Mouse (Mus musculus) C2C12 (cell line): ENCODE data around the gene Wnt6.

Experiments used
- CEBPB ChIP-seq: IDR thresholded peaks from one replicate; pipeline ENCODE4 v1.6.1; 2011; ENCODE audit warnings: low read depth, mild to moderate bottlenecking, control low read depth, moderate library complexity
- CTCF ChIP-seq: IDR thresholded peaks from one replicate; pipeline ENCODE4 v1.5.1; 2011; ENCODE audit not compliant: control insufficient read depth, insufficient read depth, insufficient read length

GRCm38 (mm10) chr1:74816612-74817199, 45.0 kb downstream of the Wnt6 start:
- TF ChIP-seq CTCF (no peak), CEBPB (no peak)
